Mouse (Mus musculus) embryonic fibroblast, embryonic 13.5 days (primary cell): ENCODE measurements around the gene Odf3l2.

Experiments
- CTCF ChIP-seq: IDR thresholded peaks from 2 replicates; pipeline ENCODE4 v1.5.1; 2011; ENCODE audit warnings: mild to moderate bottlenecking, control low read depth, low read length, moderate library complexity, borderline replicate concordance; ENCODE audit not compliant: insufficient read depth
- POLR2A ChIP-seq: IDR thresholded peaks from 2 replicates; pipeline ENCODE4 v1.6.1; 2011; ENCODE audit warnings: low read depth, mild to moderate bottlenecking, control low read depth, low read length, moderate library complexity

DNA sequence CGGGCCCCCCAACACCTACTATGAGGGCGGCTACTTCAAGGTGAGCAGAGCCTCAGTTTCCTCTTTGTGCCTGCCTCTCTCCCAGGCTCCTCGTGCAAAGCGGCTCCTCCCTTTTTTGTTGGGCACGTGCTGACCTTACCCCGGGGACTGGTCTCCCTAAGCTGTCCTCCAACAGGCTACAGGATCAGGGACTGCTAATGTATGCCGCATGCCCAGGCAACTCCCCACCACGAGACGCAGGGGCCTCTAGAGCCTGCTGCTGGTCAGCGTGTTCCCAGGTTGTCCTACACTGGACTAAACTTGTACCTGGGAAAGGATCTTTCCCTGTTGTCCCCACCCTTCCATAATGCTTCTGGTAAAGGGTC, 37.0 kb upstream of the Odf3l2 start:
- no peak for TF ChIP-seq CTCF
- TF ChIP-seq POLR2A: no peak
